Mouse (Mus musculus) C2C12 (cell line): ENCODE measurements around the gene Tubb4a.

Experiments used
- CEBPB ChIP-seq: IDR thresholded peaks from one replicate; pipeline ENCODE4 v1.6.1; 2011; ENCODE audit warnings: low read depth, mild to moderate bottlenecking, control low read depth, moderate library complexity
- CTCF ChIP-seq: IDR thresholded peaks from one replicate; pipeline ENCODE4 v1.5.1; 2011; ENCODE audit not compliant: control insufficient read depth, insufficient read depth, insufficient read length
- MAX ChIP-seq: IDR thresholded peaks from one replicate; pipeline ENCODE4 v1.6.1; 2011; ENCODE audit warnings: mild to moderate bottlenecking, control low read depth
- MYOD1 ChIP-seq: IDR thresholded peaks from one replicate; pipeline ENCODE4 v1.6.1; 2011; ENCODE audit warnings: low read depth; ENCODE audit not compliant: control insufficient read depth, insufficient read length
- USF1 ChIP-seq: IDR thresholded peaks from one replicate; pipeline ENCODE4 v1.6.1; 2011; ENCODE audit warnings: low read depth, mild to moderate bottlenecking, control low read depth, moderate library complexity

DNA sequence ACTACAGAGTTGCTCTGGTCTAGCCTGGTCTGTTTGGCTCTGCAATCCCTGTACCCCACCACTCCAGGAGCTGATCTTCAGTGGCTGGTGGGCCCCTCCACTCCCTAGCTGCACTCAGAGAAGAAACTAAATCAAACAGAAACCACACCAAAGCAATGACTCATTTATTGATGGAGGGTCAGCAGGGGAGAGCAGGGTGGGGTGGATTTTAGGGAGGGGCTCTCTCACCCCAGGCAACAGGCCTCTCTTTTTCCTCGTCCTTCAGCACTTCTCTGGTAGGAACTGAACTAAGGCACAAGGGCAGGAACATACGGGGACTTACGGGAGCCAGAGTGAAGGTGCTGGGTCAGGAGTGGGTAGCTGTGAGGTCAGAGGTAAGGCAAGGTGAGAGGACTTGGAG lies 7.7 kb downstream of the Tubb4a start:
- TF ChIP-seq CTCF (no peak), CEBPB (no peak), USF1 (no peak), MYOD1 (no peak), MAX (no peak)
